Mouse (Mus musculus) cerebral cortex, adult 2 months (tissue): ENCODE data around the gene Srp14.

ENCODE experiments used
- WGBS: fragments of 180-500 bp; shearing (Covaris S2); methylation state at CpG from one replicate; pipeline ENCODE4 v1.1.7; 2018; 5-methylcytosine and 5-hydroxymethylcytosine counted together

Gene Srp14

GRCm38 (mm10) chr2:118490241-118491091, 11.0 kb upstream of the Srp14 start:
- 66% methylated on average over 12 of the region's 12 CpGs for WGBS

GRCm38 (mm10) chr2:118487806-118488205, 8.3 kb upstream of the Srp14 start:
- 80% methylated on average over 3 of the region's 3 CpGs for WGBS

- 32% methylated on average over 12 of the region's 12 CpGs for WGBS
Observed at GRCm38 (mm10) chr2:118486933-118487332, 7.4 kb upstream of the Srp14 start.

- WGBS = 91% methylated on average over 3 of the region's 3 CpGs
Observed at GRCm38 (mm10) chr2:118485415-118485814, 5.9 kb upstream of the Srp14 start.

- 52% methylated on average over 9 of the region's 9 CpGs for WGBS
Observed at GRCm38 (mm10) chr2:118484386-118484898, 4.9 kb upstream of the Srp14 start.

- WGBS = 88% methylated on average over 5 of the region's 5 CpGs
Observed at GRCm38 (mm10) chr2:118483032-118483431, 3.5 kb upstream of the Srp14 start.

GRCm38 (mm10) chr2:118480886-118481285, 1.4 kb upstream of the Srp14 start:
- 94% methylated on average over 7 of the region's 7 CpGs for WGBS

- 1% methylated on average over 52 of the region's 52 CpGs for WGBS
Observed at GRCm38 (mm10) chr2:118478833-118479549, 520 bp downstream of the Srp14 start.

GRCm38 (mm10) chr2:118466601-118467000, 12.9 kb downstream of the Srp14 start:
- 29% methylated on average over 1 of the region's 1 CpGs for WGBS

- WGBS = 73% methylated on average over 2 of the region's 2 CpGs
Observed at GRCm38 (mm10) chr2:118465894-118466293, 13.6 kb downstream of the Srp14 start.

GRCm38 (mm10) chr2:118464450-118464849, 15.1 kb downstream of the Srp14 start:
- WGBS = 70% methylated on average over 3 of the region's 3 CpGs

- WGBS = 53% methylated on average over 5 of the region's 5 CpGs
Observed at GRCm38 (mm10) chr2:118463480-118463879, 16.0 kb downstream of the Srp14 start.

GRCm38 (mm10) chr2:118461480-118462165, 17.9 kb downstream of the Srp14 start:
- 59% methylated on average over 16 of the region's 16 CpGs for WGBS

- WGBS = 65% methylated on average over 13 of the region's 13 CpGs
Observed at GRCm38 (mm10) chr2:118457463-118458261, 21.8 kb downstream of the Srp14 start.

- 74% methylated on average over 3 of the region's 3 CpGs for WGBS
Observed at GRCm38 (mm10) chr2:118457029-118457428, 22.5 kb downstream of the Srp14 start.

- WGBS = 94% methylated on average over 6 of the region's 6 CpGs
Observed at GRCm38 (mm10) chr2:118451056-118451455, 28.5 kb downstream of the Srp14 start.

GRCm38 (mm10) chr2:118448181-118448580, 31.3 kb downstream of the Srp14 start:
- WGBS = 59% methylated on average over 12 of the region's 12 CpGs

GRCm38 (mm10) chr2:118445696-118446674, 33.5 kb downstream of the Srp14 start:
- 49% methylated on average over 13 of the region's 13 CpGs for WGBS

GRCm38 (mm10) chr2:118442723-118443122, 36.8 kb downstream of the Srp14 start:
- 58% methylated on average over 4 of the region's 4 CpGs for WGBS

- WGBS = 79% methylated on average over 5 of the region's 5 CpGs
Observed at GRCm38 (mm10) chr2:118442172-118442571, 37.3 kb downstream of the Srp14 start.
